Mouse (Mus musculus) liver, postnatal 0 days (tissue): ENCODE results near the gene Asprv1. TPM values are rescaled to one million over a fixed set of nuclear protein-coding genes. Genes with fewer than 3 reads are reported as not detected.
A peak's percentile ranks its signal among the peaks of the same experiment; 100 is the strongest.

Source experiments
- ATAC-seq: fragments of 200-750 bp; cut with Nextera tagmentation; 2 replicates; pipeline ENCODE4 v1.8.0; 2017; ENCODE audit warnings: mild to moderate bottlenecking, moderate library complexity
- DNase-seq: peaks from one replicate; pipeline ENCODE4 v3.0.0-alpha.2; 2016
- H3K27ac ChIP-seq: fragments of 300-500 bp; sonication (generic); 2 replicates; pipeline ENCODE4 v1.5.1; 2014; ENCODE audit warnings: antibody characterized with exemption, moderate library complexity, mild to moderate bottlenecking, low read depth
- H3K27me3 ChIP-seq: fragments of 300-500 bp; sonication (generic); 2 replicates; pipeline ENCODE4 v1.6.1; 2014; ENCODE audit warnings: low read length, control low read depth, mixed read lengths; ENCODE audit not compliant: insufficient read depth
- H3K36me3 ChIP-seq: fragments of 300-500 bp; sonication (generic); replicated peaks from 2 replicates; pipeline ENCODE4 v1.6.1; 2014; ENCODE audit warnings: mild to moderate bottlenecking, control low read depth, low read length, moderate library complexity, mixed read lengths; ENCODE audit not compliant: insufficient read depth
- H3K4me1 ChIP-seq: fragments of 300-500 bp; sonication (generic); 2 replicates; pipeline ENCODE4 v1.6.1; 2014; ENCODE audit warnings: antibody characterized with exemption, mild to moderate bottlenecking, control low read depth; ENCODE audit not compliant: insufficient read depth
- H3K4me2 ChIP-seq: fragments of 300-500 bp; sonication (generic); 2 replicates; pipeline ENCODE4 v1.6.1; 2014; ENCODE audit warnings: low read depth, mild to moderate bottlenecking, low read length, moderate library complexity, mixed read lengths
- H3K4me3 ChIP-seq: fragments of 300-500 bp; sonication (generic); 2 replicates; pipeline ENCODE4 v1.5.1; 2014; ENCODE audit warnings: low read depth, low read length
- H3K9ac ChIP-seq: fragments of 300-500 bp; sonication (generic); replicated peaks from 2 replicates; pipeline ENCODE4 v1.6.1; 2014; ENCODE audit warnings: mild to moderate bottlenecking, moderate library complexity
- H3K9me3 ChIP-seq: fragments of 300-500 bp; sonication (generic); 2 replicates; pipeline ENCODE4 v1.6.1; 2016; ENCODE audit warnings: mild to moderate bottlenecking, control low read depth, low read length, mixed read lengths
- CTCF ChIP-seq: sonication (generic); IDR thresholded peaks from 2 replicates; pipeline ENCODE4 v1.5.1; 2016; ENCODE audit warnings: antibody characterized with exemption, low read depth
- EP300 ChIP-seq: IDR thresholded peaks from 2 replicates; pipeline ENCODE4 v1.6.1; 2016; ENCODE audit warnings: antibody characterized with exemption, low read depth, mild to moderate bottlenecking
- WGBS: fragments of 180-500 bp; shearing (Covaris S2); extraction: QIAGEN DNeasy Blood & Tissue Kit; methylation state at CpG from one replicate; pipeline ENCODE4 v1.1.7; 2014; ENCODE audit not compliant: insufficient replicate concordance; 5-methylcytosine and 5-hydroxymethylcytosine counted together
- polyA plus RNA-seq: library from polyadenylated mRNA; unstranded; fragments of >200 nt; fragmentation: Nextera tagmentation; extraction: Ambion mirVana; gene quantifications from 2 replicates; pipeline ENCODE4 v1.2.1, GENCODE M21; 2015

The Asprv1 gene
- polyA plus RNA-seq, 1 experiment from 2014 or later, result 8.6 TPM

GRCm38 (mm10) chr6:86584296-86585015 is 43.5 kb upstream of the Asprv1 start:
- Histone ChIP-seq H3K9me3 (no peaks in the 10 kb centered on the region), H3K9ac (peak overlapping the region; percentile 50), H3K27ac (peak overlapping the region; percentile 49), H3K27me3 (no peaks in the 10 kb centered on the region), H3K4me2 (peak overlapping the region; percentile 62), H3K36me3 (no peaks in the 10 kb centered on the region), H3K4me1 (peaks cover 26% of the 10 kb centered on the region), H3K4me3 (peak overlapping the region; percentile 28)
- DNase-seq (no peak), ATAC-seq (peak; percentile 19)
- TF ChIP-seq CTCF, result no peak
- no peak for TF ChIP-seq EP300
- whole genome bisulfite sequencing, result 31% methylated on average over 14 of the region's 14 CpGs

- TF ChIP-seq EP300, result peak; percentile 73
- TF ChIP-seq CTCF, result no peak
- no peaks in the 10 kb centered on the region for H3K36me3 ChIP-seq
- peak; percentile 88 for ATAC-seq
- WGBS, result 5% methylated on average over 16 of the region's 16 CpGs
- H3K4me3 ChIP-seq, result peak overlapping the region; percentile 28
- H3K27me3 ChIP-seq, result no peaks in the 10 kb centered on the region
- peak overlapping the region; percentile 49 for H3K27ac ChIP-seq
- peak overlapping the region; percentile 50 for H3K9ac ChIP-seq
- peak overlapping the region; percentile 62 for H3K4me2 ChIP-seq
- H3K4me1 ChIP-seq, result peaks cover 26% of the 10 kb centered on the region
- no peaks in the 10 kb centered on the region for H3K9me3 ChIP-seq
- DNase-seq, result peak; percentile 76
Observed at GRCm38 (mm10) chr6:86585070-86585600, 42.8 kb upstream of the Asprv1 start.

GRCm38 (mm10) chr6:86586070-86586469 is 41.9 kb upstream of the Asprv1 start:
- no peak for DNase-seq
- Histone ChIP-seq H3K27ac (no peak overlapping the region), H3K4me1 (peaks cover 26% of the 10 kb centered on the region), H3K27me3 (no peaks in the 10 kb centered on the region), H3K4me3 (no peak overlapping the region), H3K36me3 (no peaks in the 10 kb centered on the region), H3K4me2 (no peak overlapping the region), H3K9me3 (no peaks in the 10 kb centered on the region), H3K9ac (no peak overlapping the region)
- TF ChIP-seq EP300 (no peak), CTCF (no peak)
- WGBS, result 64% methylated on average over 5 of the region's 5 CpGs
- ATAC-seq, result no peak

GRCm38 (mm10) chr6:86588429-86588828 is 39.5 kb upstream of the Asprv1 start:
- Histone ChIP-seq H3K9ac (no peak overlapping the region), H3K4me2 (no peak overlapping the region), H3K4me3 (no peak overlapping the region), H3K27me3 (no peaks in the 10 kb centered on the region), H3K27ac (no peak overlapping the region), H3K4me1 (peaks cover 21% of the 10 kb centered on the region), H3K36me3 (no peaks in the 10 kb centered on the region), H3K9me3 (no peaks in the 10 kb centered on the region)
- TF ChIP-seq CTCF (no peak), EP300 (no peak)
- WGBS, result 53% methylated on average over 7 of the region's 7 CpGs
- no peak for ATAC-seq
- no peak for DNase-seq

- no peak overlapping the region for H3K4me3 ChIP-seq
- no peak for DNase-seq
Observed at GRCm38 (mm10) chr6:86593146-86593897, 34.6 kb upstream of the Asprv1 start.

GRCm38 (mm10) chr6:86594636-86595035 is 33.3 kb upstream of the Asprv1 start:
- WGBS, result 29% methylated on average over 9 of the region's 9 CpGs

More at GRCm38 (mm10) chr6:86593146-86593897, 34.6 kb upstream of the Asprv1 start:
- Histone ChIP-seq H3K36me3 (no peaks in the 10 kb centered on the region), H3K4me1 (peaks cover 12% of the 10 kb centered on the region), H3K27ac (no peak overlapping the region), H3K9ac (no peak overlapping the region), H3K4me2 (no peak overlapping the region), H3K9me3 (no peaks in the 10 kb centered on the region), H3K27me3 (no peaks in the 10 kb centered on the region)
- WGBS, result 59% methylated on average over 10 of the region's 10 CpGs
- peak; percentile 35 for ATAC-seq
- peak; percentile 55 for TF ChIP-seq CTCF
- TF ChIP-seq EP300, result no peak

More at GRCm38 (mm10) chr6:86594636-86595035, 33.3 kb upstream of the Asprv1 start:
- H3K9me3 ChIP-seq, result no peaks in the 10 kb centered on the region
- ATAC-seq, result peak; percentile 28; the same call in 1 of the 2 replicates
- peak overlapping the region; percentile 51 for H3K4me2 ChIP-seq
- H3K27ac ChIP-seq, result no peak overlapping the region
- peaks cover 20% of the 10 kb centered on the region for H3K4me1 ChIP-seq
- peak; percentile 71 for DNase-seq
- no peaks in the 10 kb centered on the region for H3K36me3 ChIP-seq
- H3K4me3 ChIP-seq, result 0 out of 2 replicates have a peak overlapping the region, but pooled peaks have one; percentile 19
- H3K9ac ChIP-seq, result 0 out of 2 replicates have a peak overlapping the region, but pooled peaks have one; percentile 11
- TF ChIP-seq CTCF, result no peak
- TF ChIP-seq EP300, result no peak
- H3K27me3 ChIP-seq, result no peaks in the 10 kb centered on the region
